Mouse (Mus musculus): ENCODE measurements at regions not wholly inside any gene's neighbourhood (a gene's known extent, or its start where the extent isn't known, plus 50 kb on each side); places are given as distances from the start of the nearest gene placed in this dataset.

DNA sequence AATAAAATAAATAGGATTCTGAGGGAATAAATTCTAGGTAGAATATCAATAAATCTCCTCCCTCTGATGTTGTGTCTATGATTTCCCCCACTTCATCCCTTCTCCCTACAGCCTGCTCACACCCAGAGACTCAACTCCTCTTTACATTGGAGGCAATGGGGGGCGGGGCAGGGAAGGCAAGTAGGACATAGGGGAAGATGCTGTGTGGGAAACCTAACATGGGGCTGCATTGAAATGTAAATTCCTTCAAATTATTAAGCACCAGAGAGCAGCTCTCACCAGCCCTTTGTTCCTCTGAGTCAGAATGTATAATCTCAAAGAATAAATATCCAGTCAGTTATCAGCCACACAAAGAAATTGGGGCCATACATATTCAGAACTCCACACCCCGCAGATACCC, 91.6 kb downstream of the Nuf2 start:
- H3K4me1 ChIP-seq (ENCODE audit: control insufficient read depth, insufficient read depth, low read length) = no peaks in the 10 kb centered on the region
- TF ChIP-seq POLR2A (IDR thresholded peaks at IDR 0.05; ENCODE audit: insufficient read depth, low read depth, low read length) (no peak), CTCF (IDR thresholded peaks at IDR 0.05; ENCODE audit: insufficient read depth, low read depth, low read length) (no peak)
- H3K27ac ChIP-seq (ENCODE audit: insufficient read depth, low read depth, low read length) = no peak overlapping the region
- WGBS = 58% methylated on average over 2 of the region's 2 CpGs
- H3K4me3 ChIP-seq (ENCODE audit: insufficient read depth, low read depth, low read length) = no peak overlapping the region

- WGBS = 81% methylated on average over 3 of the region's 3 CpGs
- TF ChIP-seq CTCF (IDR thresholded peaks at IDR 0.05; ENCODE audit: insufficient read depth, low read depth, low read length) (no peak), POLR2A (IDR thresholded peaks at IDR 0.05; ENCODE audit: insufficient read depth, low read depth, low read length) (no peak)
- H3K4me3 ChIP-seq (ENCODE audit: insufficient read depth, low read depth, low read length) = no peak overlapping the region
- H3K27ac ChIP-seq (ENCODE audit: insufficient read depth, low read depth, low read length) = no peak overlapping the region
- no peaks in the 10 kb centered on the region for H3K4me1 ChIP-seq (ENCODE audit: control insufficient read depth, insufficient read depth, low read length)
Measured at GRCm38 (mm10) chr1:169438006-169438405, 93.3 kb downstream of the Nuf2 start.

DNA sequence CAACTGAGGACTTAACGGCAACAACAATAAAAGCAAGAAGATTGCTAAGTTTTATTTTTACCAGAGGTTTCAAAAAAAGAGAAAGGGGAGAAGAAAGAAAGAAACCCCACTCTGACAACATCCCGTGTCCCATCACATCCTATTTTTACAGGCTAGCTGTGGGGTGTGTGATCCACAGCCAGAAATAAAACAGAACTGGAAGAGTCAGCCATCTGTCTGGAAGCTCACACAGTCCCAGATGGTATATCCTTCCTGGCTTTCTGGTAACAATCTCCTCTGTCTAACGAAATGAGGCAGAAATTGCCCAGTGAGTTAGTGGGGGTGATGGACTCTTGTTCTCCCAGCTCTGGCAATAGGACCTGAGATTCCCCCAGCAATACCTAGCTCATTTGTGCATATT, 108.9 kb downstream of the Nuf2 start:
- WGBS = 54% methylated on average over 3 of the region's 3 CpGs
- Histone ChIP-seq H3K4me1 (ENCODE audit: control insufficient read depth, insufficient read depth, low read length) (no peaks in the 10 kb centered on the region), H3K27ac (ENCODE audit: insufficient read depth, low read depth, low read length) (no peak overlapping the region), H3K4me3 (ENCODE audit: insufficient read depth, low read depth, low read length) (no peak overlapping the region)
- TF ChIP-seq POLR2A (IDR thresholded peaks at IDR 0.05; ENCODE audit: insufficient read depth, low read depth, low read length) (no peak), CTCF (IDR thresholded peaks at IDR 0.05; ENCODE audit: insufficient read depth, low read depth, low read length) (no peak)

DNA sequence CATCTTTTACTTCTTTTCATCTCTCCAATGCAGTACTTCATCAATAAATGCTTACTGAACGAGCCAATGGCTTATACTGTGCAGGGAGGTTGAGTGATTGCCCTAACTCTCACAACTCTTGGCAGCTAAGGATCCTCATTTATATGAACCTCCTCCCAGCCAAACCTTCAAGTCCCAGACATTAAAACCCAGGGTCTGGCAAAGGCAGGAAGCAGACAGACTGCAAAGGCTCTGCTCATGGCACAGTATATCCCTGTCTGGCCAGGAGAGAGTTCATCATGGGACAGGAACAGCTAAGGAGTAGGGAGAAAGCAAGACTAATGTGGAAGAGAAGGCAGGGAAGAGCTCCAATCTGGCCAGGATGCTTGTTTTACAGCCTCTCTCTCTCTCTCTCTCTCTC, 109.6 kb downstream of the Nuf2 start:
- TF ChIP-seq CTCF (IDR thresholded peaks at IDR 0.05; ENCODE audit: insufficient read depth, low read depth, low read length) (no peak), POLR2A (IDR thresholded peaks at IDR 0.05; ENCODE audit: insufficient read depth, low read depth, low read length) (no peak)
- 59% methylated on average over 1 of the region's 1 CpGs for WGBS
- Histone ChIP-seq H3K4me3 (ENCODE audit: insufficient read depth, low read depth, low read length) (no peak overlapping the region), H3K4me1 (ENCODE audit: control insufficient read depth, insufficient read depth, low read length) (no peaks in the 10 kb centered on the region), H3K27ac (ENCODE audit: insufficient read depth, low read depth, low read length) (no peak overlapping the region)

- no peak overlapping the region for H3K27ac ChIP-seq (ENCODE audit: insufficient read depth, low read depth, low read length)
- no peaks in the 10 kb centered on the region for H3K4me1 ChIP-seq (ENCODE audit: control insufficient read depth, insufficient read depth, low read length)
- TF ChIP-seq CTCF (IDR thresholded peaks at IDR 0.05; ENCODE audit: insufficient read depth, low read depth, low read length) (no peak), POLR2A (IDR thresholded peaks at IDR 0.05; ENCODE audit: insufficient read depth, low read depth, low read length) (no peak)
- H3K4me3 ChIP-seq (ENCODE audit: insufficient read depth, low read depth, low read length) = no peak overlapping the region
- WGBS = 94% methylated on average over 4 of the region's 4 CpGs
Measured at GRCm38 (mm10) chr1:169418665-169419045, 112.6 kb downstream of the Nuf2 start.

DNA sequence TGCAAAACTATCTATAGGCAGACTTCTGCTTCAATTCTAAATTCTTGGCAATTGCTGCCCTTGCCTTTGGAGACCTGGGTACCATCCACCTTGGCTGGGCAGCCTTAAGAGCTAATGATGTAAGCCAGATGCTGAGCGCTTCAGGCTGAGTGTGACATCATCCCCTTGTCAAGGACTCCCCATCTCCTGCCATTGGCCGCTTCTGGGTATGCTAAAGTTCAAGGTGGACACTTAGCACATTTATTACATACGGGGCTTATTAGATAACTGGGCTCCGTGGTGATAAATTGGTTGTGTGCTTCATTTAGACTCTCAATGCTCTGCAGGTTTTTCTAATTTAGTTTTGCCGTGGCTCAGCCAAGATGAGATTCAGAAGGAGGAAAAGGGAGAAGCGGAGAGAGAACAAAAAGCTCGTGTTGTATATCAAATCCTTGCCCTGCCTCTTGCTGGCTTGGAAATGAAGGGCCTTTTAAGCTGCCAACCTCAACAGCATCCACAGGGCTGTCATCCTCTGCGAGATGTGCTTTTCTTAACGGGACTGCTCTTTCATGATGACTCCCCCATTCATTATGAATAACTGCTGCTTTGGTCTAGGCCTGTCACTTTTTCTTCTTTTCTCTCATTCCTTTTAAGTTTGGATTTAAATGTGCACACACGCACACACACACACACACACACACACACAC, 113.1 kb downstream of the Nuf2 start:
- TF ChIP-seq CTCF (IDR thresholded peaks at IDR 0.05; ENCODE audit: insufficient read depth, low read depth, low read length) (no peak), POLR2A (IDR thresholded peaks at IDR 0.05; ENCODE audit: insufficient read depth, low read depth, low read length) (no peak)
- Histone ChIP-seq H3K4me3 (ENCODE audit: insufficient read depth, low read depth, low read length) (no peak overlapping the region), H3K27ac (ENCODE audit: insufficient read depth, low read depth, low read length) (no peak overlapping the region), H3K4me1 (ENCODE audit: control insufficient read depth, insufficient read depth, low read length) (no peaks in the 10 kb centered on the region)
- WGBS = 65% methylated on average over 10 of the region's 10 CpGs

DNA sequence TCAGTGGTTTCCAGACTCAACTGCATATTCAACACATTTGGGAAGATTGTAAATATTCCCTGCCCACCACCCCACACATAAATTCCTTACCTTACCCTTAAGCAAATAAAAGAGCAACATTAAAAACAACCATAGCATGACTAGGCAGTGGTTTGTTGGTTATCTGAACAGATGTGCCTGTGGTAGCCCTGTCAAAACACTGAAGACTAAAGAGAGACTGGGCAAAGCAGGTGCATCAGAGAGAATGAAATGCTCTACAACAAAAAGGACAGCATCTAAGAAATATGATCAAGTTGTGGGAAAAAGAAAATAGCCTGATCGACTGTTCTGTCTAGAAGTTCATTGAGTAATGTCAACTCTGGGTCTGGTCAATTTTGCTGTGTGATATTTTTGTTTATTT, 114.6 kb downstream of the Nuf2 start:
- WGBS = 90% methylated on average over 1 of the region's 1 CpGs
- TF ChIP-seq CTCF (IDR thresholded peaks at IDR 0.05; ENCODE audit: insufficient read depth, low read depth, low read length) (no peak), POLR2A (IDR thresholded peaks at IDR 0.05; ENCODE audit: insufficient read depth, low read depth, low read length) (no peak)
- no peak overlapping the region for H3K4me3 ChIP-seq (ENCODE audit: insufficient read depth, low read depth, low read length)
- no peaks in the 10 kb centered on the region for H3K4me1 ChIP-seq (ENCODE audit: control insufficient read depth, insufficient read depth, low read length)
- no peak overlapping the region for H3K27ac ChIP-seq (ENCODE audit: insufficient read depth, low read depth, low read length)

- WGBS = 60% methylated on average over 2 of the region's 2 CpGs
- Histone ChIP-seq H3K4me3 (ENCODE audit: insufficient read depth, low read depth, low read length) (no peak overlapping the region), H3K4me1 (ENCODE audit: control insufficient read depth, insufficient read depth, low read length) (no peaks in the 10 kb centered on the region), H3K27ac (ENCODE audit: insufficient read depth, low read depth, low read length) (no peak overlapping the region)
- TF ChIP-seq POLR2A (IDR thresholded peaks at IDR 0.05; ENCODE audit: insufficient read depth, low read depth, low read length) (no peak), CTCF (IDR thresholded peaks at IDR 0.05; ENCODE audit: insufficient read depth, low read depth, low read length) (no peak)
Measured at GRCm38 (mm10) chr1:169408120-169408519, 123.1 kb downstream of the Nuf2 start.

GRCm38 (mm10) chr1:169400841-169401240, 130.4 kb downstream of the Nuf2 start:
- H3K4me1 ChIP-seq (ENCODE audit: control insufficient read depth, insufficient read depth, low read length) = no peaks in the 10 kb centered on the region
- 92% methylated on average over 6 of the region's 6 CpGs for WGBS
- TF ChIP-seq CTCF (IDR thresholded peaks at IDR 0.05; ENCODE audit: insufficient read depth, low read depth, low read length) = no peak
- no peak overlapping the region for H3K4me3 ChIP-seq (ENCODE audit: insufficient read depth, low read depth, low read length)
- no peak overlapping the region for H3K27ac ChIP-seq (ENCODE audit: insufficient read depth, low read depth, low read length)

GRCm38 (mm10) chr1:169397371-169397770, 133.9 kb downstream of the Nuf2 start:
- Histone ChIP-seq H3K4me1 (ENCODE audit: control insufficient read depth, insufficient read depth, low read length) (no peaks in the 10 kb centered on the region), H3K27ac (ENCODE audit: insufficient read depth, low read depth, low read length) (no peak overlapping the region), H3K4me3 (ENCODE audit: insufficient read depth, low read depth, low read length) (no peak overlapping the region)
- TF ChIP-seq POLR2A (IDR thresholded peaks at IDR 0.05; ENCODE audit: insufficient read depth, low read depth, low read length) (no peak), CTCF (IDR thresholded peaks at IDR 0.05; ENCODE audit: insufficient read depth, low read depth, low read length) (no peak)
- WGBS = 88% methylated on average over 4 of the region's 4 CpGs
